34 mouse cellular contexts compared by ENCODE assay signal in genomic region chr13:102864840-102865239, GRCm38 (mm10).
A peak's percentile ranks its signal among the peaks of the same experiment; 100 is the strongest.
DNase-seq lines count a peak whose midpoint lies in the region; ATAC-seq and TF ChIP-seq lines count a peak whose summit lies in the region.
"Had no signal": no experiment of that assay in that cellular context is flagged by ENCODE, and none has a peak within 500 bp of the region (broad histone marks: within the 10 kb centered on the region; RNA-seq: fewer than 3 reads in every experiment).

No protein-coding gene starts in this region.

- no peak overlapping the region for H3K4me2 ChIP-seq in kidney, embryonic 14.5 days (replicated peaks; ENCODE audit: low read depth, low read length)
- no peak overlapping the region for H3K4me2 ChIP-seq in liver, embryonic 13.5 days
- H3K4me2 ChIP-seq in liver, embryonic 12.5 days = no peak overlapping the region
- H3K4me2 ChIP-seq: embryonic facial prominence, embryonic 15.5 days; forebrain, embryonic 12.5 days; hindbrain, embryonic 15.5 days; limb, embryonic 15.5 days; liver, embryonic 15.5 days; midbrain, embryonic 12.5 days; neural tube, embryonic 13.5 days had no signal

- TF ChIP-seq RAD21 in MEL (IDR thresholded peaks at IDR 0.05; ENCODE audit: low read depth, low read length) = no peak

- no peak overlapping the region for H3K9ac ChIP-seq in kidney, embryonic 14.5 days (ENCODE audit: low read depth, low read length)
- H3K9ac ChIP-seq in liver, embryonic 13.5 days = no peak overlapping the region
- no peak overlapping the region for H3K9ac ChIP-seq in liver, embryonic 12.5 days
- H3K9ac ChIP-seq in MEL (ENCODE audit: control insufficient read depth, low read depth, low read length, poor library complexity, severe bottlenecking) = no peak overlapping the region
- H3K9ac ChIP-seq: embryonic facial prominence, embryonic 15.5 days; forebrain, embryonic 12.5 days; forebrain, postnatal 0 days; hindbrain, embryonic 15.5 days; limb, embryonic 15.5 days; liver, embryonic 15.5 days; midbrain, embryonic 12.5 days; neural tube, embryonic 13.5 days had no signal

- no peak for TF ChIP-seq POLR2A in MEL (IDR thresholded peaks at IDR 0.05; ENCODE audit: control insufficient read depth in 1 of 2, insufficient read depth in 1 of 2, low read depth in 1 of 2, low read length in 2 of 2, poor library complexity in 1 of 2)

- no peaks in the 10 kb centered on the region for H3K36me3 ChIP-seq in kidney, embryonic 14.5 days (ENCODE audit: control insufficient read depth, insufficient read depth, low read length)
- H3K36me3 ChIP-seq in liver, embryonic 13.5 days = no peaks in the 10 kb centered on the region
- no peaks in the 10 kb centered on the region for H3K36me3 ChIP-seq in liver, embryonic 12.5 days
- peaks cover 0 to 48% of the 10 kb centered on the region in 2 experiments; a peak in 2 of 4 replicates for H3K36me3 ChIP-seq in MEL (ENCODE audit: control insufficient read depth in 1 of 2, insufficient read depth in 2 of 2, low read length in 2 of 2)
- H3K36me3 ChIP-seq: embryonic facial prominence, embryonic 15.5 days; forebrain, embryonic 12.5 days; G1E; hindbrain, embryonic 15.5 days; limb, embryonic 10.5 days; limb, embryonic 15.5 days; liver, embryonic 15.5 days; midbrain, embryonic 12.5 days; neural tube, embryonic 13.5 days had no signal

- no peak for TF ChIP-seq EP300 in MEL (IDR thresholded peaks at IDR 0.05; ENCODE audit: low read depth in 1 of 2, low read length in 2 of 2)

- peak; percentile 85 for ATAC-seq in kidney, embryonic 14.5 days (ENCODE audit: low FRiP score, low TSS enrichment)
- ATAC-seq in liver, embryonic 13.5 days (ENCODE audit: low read depth) = no peak
- ATAC-seq in liver, embryonic 12.5 days = no peak
- ATAC-seq: forebrain, postnatal 0 days; inflammation-experienced regulatory T-cells, adult 6 months; Patski had no signal

- H3K27me3 ChIP-seq in kidney, embryonic 14.5 days (ENCODE audit: control insufficient read depth, insufficient read depth, low read length) = no peaks in the 10 kb centered on the region
- H3K27me3 ChIP-seq in liver, embryonic 13.5 days = no peaks in the 10 kb centered on the region
- no peaks in the 10 kb centered on the region for H3K27me3 ChIP-seq in liver, embryonic 12.5 days (replicated peaks)
- H3K27me3 ChIP-seq in MEL (ENCODE audit: control insufficient read depth in 1 of 2, insufficient read depth in 2 of 2, low read length in 2 of 2) = no peaks in the 10 kb centered on the region
- H3K27me3 ChIP-seq: embryonic facial prominence, embryonic 15.5 days; forebrain, embryonic 12.5 days; hindbrain, embryonic 15.5 days; limb, embryonic 15.5 days; liver, embryonic 15.5 days; megakaryocyte, embryonic 14.5 days; midbrain, embryonic 12.5 days; neural tube, embryonic 13.5 days; Patski had no signal

- peaks cover 9% of the 10 kb centered on the region; the same call in 1 of the 2 replicates for H3K9me3 ChIP-seq in kidney, embryonic 14.5 days (ENCODE audit: control insufficient read depth, low read length)
- H3K9me3 ChIP-seq in liver, embryonic 13.5 days (replicated peaks) = no peaks in the 10 kb centered on the region
- no peaks in the 10 kb centered on the region for H3K9me3 ChIP-seq in liver, embryonic 12.5 days (replicated peaks)
- no peaks in the 10 kb centered on the region for H3K9me3 ChIP-seq in MEL (replicated peaks; ENCODE audit: insufficient read depth, low read length)
- H3K9me3 ChIP-seq: G1E; limb, embryonic 15.5 days; liver, embryonic 15.5 days had no signal

- H3K27ac ChIP-seq in kidney, embryonic 14.5 days (ENCODE audit: low read depth, low read length) = peak overlapping the region; percentile 12; the same call in 1 of the 2 replicates
- 0 out of 2 replicates have a peak overlapping the region, but pooled peaks have one; percentile 21 for H3K27ac ChIP-seq in liver, embryonic 13.5 days
- no peak overlapping the region for H3K27ac ChIP-seq in liver, embryonic 12.5 days
- H3K27ac ChIP-seq in MEL (ENCODE audit: control insufficient read depth, low read depth, low read length) = peak overlapping the region; percentile 11; the same call in 1 of the 2 replicates
- H3K27ac ChIP-seq: embryonic facial prominence, embryonic 10.5 days; embryonic facial prominence, embryonic 15.5 days; forebrain, embryonic 12.5 days; hindbrain, embryonic 10.5 days; hindbrain, embryonic 15.5 days; limb, embryonic 10.5 days; limb, embryonic 15.5 days; liver, embryonic 15.5 days; midbrain, embryonic 12.5 days; neural tube, embryonic 13.5 days had no signal

- peaks cover 2% of the 10 kb centered on the region for H3K79me2 ChIP-seq in MEL (ENCODE audit: control insufficient read depth, insufficient read depth, low read length, poor library complexity)

- WGBS in kidney, embryonic 14.5 days = 30% methylated on average over 1 of the region's 1 CpGs
- 50% methylated on average over 1 of the region's 1 CpGs for WGBS in liver, embryonic 13.5 days (ENCODE audit: insufficient replicate concordance)
- 53% methylated on average over 1 of the region's 1 CpGs for WGBS in liver, embryonic 12.5 days (ENCODE audit: insufficient replicate concordance)

- H3K4me1 ChIP-seq in kidney, embryonic 14.5 days (ENCODE audit: control insufficient read depth, insufficient read depth, low read length) = peaks cover 11% of the 10 kb centered on the region
- peaks cover 29% of the 10 kb centered on the region for H3K4me1 ChIP-seq in liver, embryonic 13.5 days (replicated peaks)
- peaks cover 41% of the 10 kb centered on the region for H3K4me1 ChIP-seq in liver, embryonic 12.5 days
- peaks cover 41 to 45% of the 10 kb centered on the region in 2 experiments for H3K4me1 ChIP-seq in MEL (ENCODE audit: control insufficient read depth in 1 of 2, insufficient read depth in 2 of 2, low read length in 2 of 2)
- H3K4me1 ChIP-seq: liver, embryonic 15.5 days had no signal

- DNase-seq in heart, adult 11 months = peak; percentile 65
- no peak for DNase-seq in heart, adult 8-10 months (ENCODE audit: low spot score)
- DNase-seq in kidney, adult 9 months = no peak
- DNase-seq in liver, embryonic 13.5 days = no peak
- DNase-seq in MEL (ENCODE audit: low read depth, low spot score) = no peak
- DNase-seq: adrenal gland, postnatal 10 days; cerebellum, adult 8-10 months; cerebellum, postnatal 25 days; forebrain, postnatal 0 days; gastrocnemius, postnatal 10 days; kidney, adult 11 months; kidney, postnatal 4 days; layer of hippocampus, adult 9-11 months; lung, postnatal 36 days; right cerebral cortex, postnatal 4 days; thymus, adult 18-20 months; thymus, postnatal 25 days had no signal

- H3K4me3 ChIP-seq in kidney, embryonic 14.5 days (ENCODE audit: low read length) = no peak overlapping the region
- no peak overlapping the region for H3K4me3 ChIP-seq in liver, embryonic 13.5 days (replicated peaks)
- H3K4me3 ChIP-seq in liver, embryonic 12.5 days = no peak overlapping the region
- no peak overlapping the region for H3K4me3 ChIP-seq in MEL (ENCODE audit: control insufficient read depth in 1 of 2, insufficient read depth in 1 of 2, low read depth in 2 of 2, low read length in 2 of 2)
- H3K4me3 ChIP-seq: embryonic facial prominence, embryonic 10.5 days; embryonic facial prominence, embryonic 15.5 days; forebrain, embryonic 12.5 days; hindbrain, embryonic 10.5 days; hindbrain, embryonic 15.5 days; limb, embryonic 10.5 days; limb, embryonic 15.5 days; liver, embryonic 15.5 days; megakaryocyte, embryonic 14.5 days; midbrain, embryonic 12.5 days; myocyte; neural tube, embryonic 13.5 days had no signal

- TF ChIP-seq CTCF in MEL (IDR thresholded peaks at IDR 0.05 in 2 of 3, conservative IDR thresholded peaks at IDR 0.05 in 1 of 3; ENCODE audit: control insufficient read depth in 1 of 3, insufficient read depth in 1 of 3, low read depth in 2 of 3, low read length in 3 of 3, poor library complexity in 1 of 3, severe bottlenecking in 1 of 3) = no peak

TF ChIP-seq in MEL, 35 proteins besides CTCF, POLR2A, EP300 and RAD21:
- TF ChIP-seq SMC3 (IDR thresholded peaks at IDR 0.05; ENCODE audit: low read depth, low read length) = no peak
